Mouse (Mus musculus) left cerebral cortex, adult 18-20 months (tissue): ENCODE measurements around the gene Fhl2. TPM values are rescaled to one million over a fixed set of nuclear protein-coding genes. Genes with fewer than 3 reads are reported as not detected.

Experiments
- DNase-seq, 2 experiments: peaks; one replicate each; pipeline ENCODE4 v3.0.0; 2021 to 2022; ENCODE audit warnings: low spot score in 2 of 2, mixed read lengths in 1 of 2
- total RNA-seq, 2 experiments: library from RNA; stranded (reverse); gene quantifications; 2 replicates each; pipeline ENCODE4 v1.2.3; 2021

Fhl2 gene
- total RNA-seq, 2 experiments from 2014 or later = 48.9 to 55.4 TPM

- no peak for DNase-seq
Measured at GRCm38 (mm10) chr1:43120950-43121349, 75.8 kb downstream of the Fhl2 start.

GRCm38 (mm10) chr1:43117435-43117834, 79.3 kb downstream of the Fhl2 start:
- DNase-seq = no peak

GRCm38 (mm10) chr1:43112882-43113281, 83.9 kb downstream of the Fhl2 start:
- DNase-seq = peak; percentile 74 to 80

- peak in 1 of 2 experiments; percentile 50 for DNase-seq
Measured at GRCm38 (mm10) chr1:43110556-43110955, 86.2 kb downstream of the Fhl2 start.

DNA sequence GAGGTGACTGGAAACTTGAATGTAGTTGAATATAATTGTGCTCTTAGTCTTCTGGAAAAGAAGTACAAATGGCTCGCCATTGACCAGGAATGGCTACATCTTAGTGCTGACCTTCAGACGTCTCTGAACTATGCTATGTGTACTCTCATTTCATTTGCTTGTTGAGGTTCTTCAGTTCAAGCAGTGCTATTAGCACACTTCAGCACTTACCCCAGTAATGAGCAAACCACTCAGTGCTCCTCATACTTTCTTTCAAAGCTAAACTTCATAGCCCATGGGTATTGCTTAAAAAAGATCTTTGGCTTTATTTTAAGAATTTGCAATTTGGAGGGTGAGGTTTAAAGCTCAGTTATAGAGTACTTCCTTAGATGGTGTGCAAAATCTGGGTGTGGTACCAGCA, 88.1 kb downstream of the Fhl2 start:
- DNase-seq = no peak

GRCm38 (mm10) chr1:43098031-43098984, 98.5 kb downstream of the Fhl2 start, which contains the start of the genes Tgfbrap1 and AI597479:
Gene Tgfbrap1, minus strand, starts transcription at chr1:43098637.
Gene AI597479, plus strand, starts transcription at chr1:43098710.
- peak; percentile 93 to 94 for DNase-seq

DNA sequence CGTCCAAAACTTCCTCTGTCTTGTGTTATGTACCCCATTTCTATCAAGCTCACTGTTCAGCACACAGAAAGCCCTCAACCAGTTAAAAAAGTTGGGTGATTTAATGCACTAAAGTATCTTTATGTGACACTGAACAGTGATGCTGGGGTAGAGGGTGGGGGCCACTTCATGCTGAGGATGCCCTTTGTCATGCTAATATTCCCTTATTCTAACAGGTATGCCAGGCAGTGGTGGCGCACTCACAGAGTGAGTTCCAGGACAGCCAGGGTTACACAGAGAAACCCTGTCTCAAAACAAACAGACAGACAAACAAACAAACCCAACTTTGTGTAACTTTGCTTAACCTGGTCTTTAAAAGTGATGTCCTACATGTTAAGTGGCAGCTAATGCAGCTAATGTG, 102.6 kb downstream of the Fhl2 start:
- DNase-seq = no peak

DNA sequence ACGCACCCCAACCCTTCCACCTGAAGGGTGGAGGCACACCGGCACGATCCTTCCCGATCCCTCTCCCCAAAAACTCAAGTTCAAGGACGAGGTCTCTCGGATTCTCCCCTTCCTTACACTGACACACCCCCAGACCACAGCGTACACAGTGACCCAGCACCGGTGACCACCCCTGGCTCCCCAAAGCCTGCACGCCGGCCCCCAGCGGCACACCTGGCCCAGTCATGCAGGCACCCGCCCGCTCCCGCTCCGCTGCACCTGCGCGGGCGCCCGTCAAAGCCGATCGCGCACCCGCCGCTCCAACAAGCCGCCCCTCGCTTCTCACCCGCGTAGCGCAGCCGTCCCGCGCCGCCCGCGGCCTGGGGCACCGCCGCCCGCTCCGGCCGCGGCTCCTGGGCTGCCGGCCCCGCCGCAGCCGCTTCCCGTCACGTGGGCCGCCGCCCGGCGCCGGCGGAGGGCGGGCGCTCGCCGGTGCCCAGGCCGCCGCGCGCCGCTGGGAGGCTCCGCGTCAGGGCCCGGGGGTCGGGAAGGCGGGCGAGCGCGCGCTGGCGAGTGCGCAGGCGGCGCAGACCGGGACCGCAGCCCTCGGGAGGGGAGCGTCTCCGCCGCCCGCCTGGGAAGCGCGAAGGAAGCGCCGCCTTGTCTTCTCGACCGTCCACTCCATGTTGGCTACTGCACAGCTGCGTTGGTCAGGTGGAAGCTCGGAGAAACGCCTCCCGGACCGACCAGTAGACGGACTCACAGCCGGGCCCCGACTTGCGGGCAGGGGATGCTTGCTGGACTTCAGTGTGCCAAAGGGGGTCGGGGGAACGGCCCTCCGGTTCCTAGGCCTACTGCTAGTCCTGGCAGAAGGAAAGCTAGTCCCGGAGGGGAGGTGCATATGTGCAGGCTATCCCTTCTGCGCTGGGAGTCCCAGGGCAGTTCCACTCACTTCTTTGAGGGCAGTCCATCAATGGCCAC, 104.4 kb downstream of the Fhl2 start:
- peak; percentile 48 to 79 for DNase-seq

- DNase-seq = no peak
Measured at GRCm38 (mm10) chr1:43091306-43092055, 105.3 kb downstream of the Fhl2 start.

DNA sequence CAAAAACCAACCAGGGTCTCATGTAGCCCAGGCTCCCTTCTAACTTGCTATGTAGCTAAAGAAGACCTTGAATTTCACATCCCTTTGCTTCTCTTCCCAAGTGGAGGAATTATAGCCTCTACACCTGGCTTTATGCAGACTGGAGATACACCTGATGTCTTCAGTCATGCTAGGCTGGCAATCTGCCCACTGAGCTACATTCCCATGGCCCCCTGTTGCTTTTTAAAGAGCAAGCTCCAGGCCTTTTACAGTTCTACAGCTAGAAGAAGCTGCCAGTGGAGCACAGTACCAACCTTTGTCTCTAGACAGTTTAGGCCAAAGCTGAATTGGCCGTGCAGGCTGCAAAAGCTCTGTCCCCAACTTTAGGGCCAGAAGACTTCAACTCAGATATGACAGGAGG, 106.4 kb downstream of the Fhl2 start:
- DNase-seq = no peak

DNA sequence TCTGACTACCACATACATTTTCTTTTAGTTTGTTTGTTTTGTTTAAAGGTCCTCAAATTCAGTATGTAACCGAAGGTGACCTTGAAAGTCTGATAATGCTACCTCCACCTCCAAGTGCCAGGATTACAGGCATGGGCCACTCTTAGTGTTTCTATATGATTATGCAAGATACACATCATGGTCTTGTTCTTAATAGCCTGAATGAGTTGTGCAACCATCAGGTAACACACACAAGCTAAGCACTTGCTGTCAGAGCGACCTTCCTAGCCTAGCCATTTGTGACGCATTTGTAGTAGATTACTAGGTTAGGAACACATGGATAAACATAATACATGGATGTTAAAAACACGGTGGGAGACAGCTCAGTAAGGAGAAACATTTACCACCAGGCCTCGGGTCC, 113.8 kb downstream of the Fhl2 start:
- no peak for DNase-seq

GRCm38 (mm10) chr1:43078124-43078523, 118.7 kb downstream of the Fhl2 start:
- no peak for DNase-seq

DNA sequence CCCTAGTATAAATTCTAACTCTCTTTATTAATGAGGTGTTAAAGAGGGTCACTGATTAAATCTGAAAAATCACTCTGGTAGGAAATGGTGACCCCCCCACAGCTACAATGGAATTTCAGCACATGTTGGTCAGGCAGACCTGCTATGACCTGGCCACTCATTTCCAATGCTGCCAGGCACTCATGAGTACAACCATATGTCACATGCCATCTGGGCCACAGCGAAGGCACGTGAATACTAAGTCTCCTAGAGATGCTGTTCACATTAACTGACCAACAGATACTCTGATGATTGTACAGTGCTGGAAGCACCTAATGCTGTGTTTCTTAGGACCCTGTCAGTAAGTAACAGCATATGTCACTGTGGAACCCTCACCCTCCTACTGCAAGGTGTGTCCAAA, 122.0 kb downstream of the Fhl2 start:
- DNase-seq = no peak

Other genes starting within 250 kb of the Fhl2 start
- gene Gpr45, start 244.1 kb downstream of the Fhl2 start, total RNA-seq = 10 to 100 TPM; 17.6 to 18.3 TPM
- 10 to 100 TPM; 37.7 to 41.8 TPM for gene Tgfbrap1, start 98.3 kb downstream of the Fhl2 start, total RNA-seq
- gene AI597479, start 98.3 kb downstream of the Fhl2 start, total RNA-seq = 10 to 100 TPM; 24.7 to 25.3 TPM
- 10 to 100 TPM; 40.2 to 40.7 TPM for gene Nck2, start 247.6 kb upstream of the Fhl2 start, total RNA-seq